9 mouse cellular contexts compared by ENCODE assay signal in genomic region chr2:166108326-166108725, GRCm38 (mm10). TPM values are rescaled to one million over a fixed set of nuclear protein-coding genes. Genes with fewer than 3 reads are reported as not detected.
DNase-seq lines count a peak whose midpoint lies in the region; ATAC-seq and TF ChIP-seq lines count a peak whose summit lies in the region.
"Had no signal": no experiment of that assay in that cellular context is flagged by ENCODE, and none has a peak within 500 bp of the region (broad histone marks: within the 10 kb centered on the region; RNA-seq: fewer than 3 reads in every experiment).

No protein-coding gene starts in this region.

- no peak for TF ChIP-seq POLR2A in CH12.LX (IDR thresholded peaks at IDR 0.05; ENCODE audit: low read depth, low read length)

- peaks cover 15% of the 10 kb centered on the region for H3K27me3 ChIP-seq in CH12.LX (replicated peaks)
- no peaks in the 10 kb centered on the region for H3K27me3 ChIP-seq in heart, embryonic 13.5 days (replicated peaks)
- H3K27me3 ChIP-seq in lung, embryonic 16.5 days (ENCODE audit: control insufficient read depth, insufficient read depth, low read depth, low read length) = no peaks in the 10 kb centered on the region

- H3K79me2 ChIP-seq in CH12.LX (replicated peaks; ENCODE audit: control insufficient read depth, extremely low read depth, insufficient read depth, poor library complexity, severe bottlenecking) = no peaks in the 10 kb centered on the region

- 26% methylated on average over 4 of the region's 4 CpGs for WGBS in heart, embryonic 13.5 days
- 25% methylated on average over 4 of the region's 4 CpGs for WGBS in lung, embryonic 16.5 days

- H3K4me3 ChIP-seq in CH12.LX (replicated peaks in 1 of 3; ENCODE audit: low read depth in 2 of 3, low read length in 2 of 3, poor library complexity in 1 of 3) = no peak overlapping the region
- H3K4me3 ChIP-seq in heart, embryonic 13.5 days = no peak overlapping the region
- no peak overlapping the region for H3K4me3 ChIP-seq in lung, embryonic 16.5 days (ENCODE audit: low read length)
- H3K4me3 ChIP-seq: megakaryocyte, embryonic 14.5 days had no signal

- no peak overlapping the region for H3K4me2 ChIP-seq in CH12.LX (ENCODE audit: insufficient read depth, low read depth, poor library complexity, severe bottlenecking)
- no peak overlapping the region for H3K4me2 ChIP-seq in heart, embryonic 13.5 days
- no peak overlapping the region for H3K4me2 ChIP-seq in lung, embryonic 16.5 days (ENCODE audit: low read depth, low read length)

- H3K9ac ChIP-seq in CH12.LX (ENCODE audit: insufficient read depth, low read depth) = no peak overlapping the region
- peak overlapping the region; percentile 19; the same call in 1 of the 2 replicates for H3K9ac ChIP-seq in heart, embryonic 13.5 days
- no peak overlapping the region for H3K9ac ChIP-seq in lung, embryonic 16.5 days (ENCODE audit: low read length)

- H3K36me3 ChIP-seq in CH12.LX (replicated peaks in 1 of 2; ENCODE audit: control insufficient read depth in 1 of 2, insufficient read depth in 1 of 2, low read length in 1 of 2) = no peaks in the 10 kb centered on the region
- peaks cover 30% of the 10 kb centered on the region for H3K36me3 ChIP-seq in heart, embryonic 13.5 days
- no peaks in the 10 kb centered on the region for H3K36me3 ChIP-seq in lung, embryonic 16.5 days (ENCODE audit: control insufficient read depth, insufficient read depth, low read length)

- H3K27ac ChIP-seq in CH12.LX (ENCODE audit: insufficient read depth, low read depth) = no peak overlapping the region
- peak overlapping the region; percentile 50; the same call in 1 of the 2 replicates for H3K27ac ChIP-seq in heart, embryonic 13.5 days (replicated peaks)
- H3K27ac ChIP-seq in lung, embryonic 16.5 days (ENCODE audit: low read length) = no peak overlapping the region

- no peaks in the 10 kb centered on the region for H3K9me3 ChIP-seq in CH12.LX (replicated peaks; ENCODE audit: low read length)
- H3K9me3 ChIP-seq in heart, embryonic 13.5 days = no peaks in the 10 kb centered on the region
- no peaks in the 10 kb centered on the region for H3K9me3 ChIP-seq in lung, embryonic 16.5 days (ENCODE audit: control insufficient read depth, low read length)
- H3K9me3 ChIP-seq: megakaryocyte, embryonic 14.5 days had no signal

- DNase-seq in CH12.LX (ENCODE audit: extremely low read depth) = peak; percentile 72
- peak; percentile 73 for DNase-seq in adrenal gland, adult 8-10 months
- DNase-seq in embryo, embryonic 9.5 days (ENCODE audit: extremely low spot score) = peak; percentile 82
- DNase-seq in layer of hippocampus, adult 18-20 months (ENCODE audit: low spot score in 2 of 2) = peak; percentile 74 to 93
- DNase-seq in right cerebral cortex, postnatal 36 days (ENCODE audit: low spot score in 2 of 2) = peak; percentile 67 to 80

- peak; percentile 84 for TF ChIP-seq RAD21 in CH12.LX (IDR thresholded peaks at IDR 0.05; ENCODE audit: low read depth, low read length)

- peaks cover 0 to 6% of the 10 kb centered on the region in 2 experiments; a peak in 2 of 4 replicates for H3K4me1 ChIP-seq in CH12.LX (ENCODE audit: control insufficient read depth in 1 of 2, insufficient read depth in 2 of 2)
- H3K4me1 ChIP-seq in heart, embryonic 13.5 days = peaks cover 51% of the 10 kb centered on the region
- no peaks in the 10 kb centered on the region for H3K4me1 ChIP-seq in lung, embryonic 16.5 days (replicated peaks; ENCODE audit: control insufficient read depth, insufficient read depth, low read length)
- H3K4me1 ChIP-seq: megakaryocyte, embryonic 14.5 days had no signal

- ATAC-seq in heart, embryonic 13.5 days (ENCODE audit: extremely low read depth, insufficient number of reproducible peaks, low FRiP score, low TSS enrichment) = no peak
- peak; percentile 43; the same call in 1 of the 2 replicates for ATAC-seq in lung, embryonic 16.5 days (ENCODE audit: low read depth)
- ATAC-seq in erythroblast, adult 5-6 weeks (replicated peaks; ENCODE audit: low FRiP score, poor library complexity, severe bottlenecking) = no peak

- dilution Hi-C loops in CH12.LX (cut with MboI; ENCODE audit: extremely low pct_ligation_motif_present, extremely low pct_unique_long_range_greater_than_20kb, low sequenced_read_pairs) = no loop called here

- peak; percentile 78 to 81 for TF ChIP-seq CTCF in CH12.LX (conservative IDR thresholded peaks at IDR 0.05 in 1 of 2, IDR thresholded peaks at IDR 0.05 in 1 of 2; ENCODE audit: low read depth in 2 of 2, low read length in 2 of 2)

- in situ Hi-C loops in CH12.LX (cut with MboI; ENCODE audit: low pct_ligation_motif_present, low pct_unique_long_range_greater_than_20kb, low sequenced_read_pairs) = no loop called here

- no peak for TF ChIP-seq EP300 in CH12.LX (IDR thresholded peaks at IDR 0.05; ENCODE audit: low read length)

TF ChIP-seq in CH12.LX, 34 proteins besides CTCF, POLR2A, EP300 and RAD21:
- TF ChIP-seq SMC3 (IDR thresholded peaks at IDR 0.05; ENCODE audit: low read depth, low read length) (peak; percentile 66), CHD1 (IDR thresholded peaks at IDR 0.05; ENCODE audit: low read depth, low read length) (no peak)

RNA-seq across cellular contexts. Expression of gene Sulf2, which starts 47.1 kb away (rescaled TPM):
- not detected in 2 replicates for total RNA-seq in CH12.LX (2012; rRNA removed)
- total RNA-seq in CH12.LX (2014; rRNA removed) = not detected in 2 replicates
- polyA plus RNA-seq in CH12.LX (2012; ENCODE audit: insufficient read length, low read depth) = not detected in 2 replicates
- 100 to 1,000 TPM in 2 of 4 experiments, 10 to 100 TPM in 2; 44.6 to 150 (median 89.6) TPM for total RNA-seq in adrenal gland, adult 8-10 months (2022)
- 87.6 and 91.3 TPM in 2 replicates for polyA plus RNA-seq in heart, embryonic 13.5 days (2015; fragmentation: Nextera tagmentation; extraction: Ambion mirVana)
- total RNA-seq in layer of hippocampus, adult 18-20 months (2021) = 100 to 1,000 TPM in 1 of 2 experiments, 10 to 100 TPM in 1; 98.6 to 111 TPM
- polyA plus RNA-seq in lung, embryonic 16.5 days (2015; fragmentation: Nextera tagmentation; extraction: Ambion mirVana) = 23.8 and 28.2 TPM in 2 replicates
- total RNA-seq in erythroblast, adult 5-6 weeks (2015; ENCODE audit: low replicate concordance) = 2.5 and 5.4 TPM in 2 replicates
- total RNA-seq in erythroblast, adult 5-6 weeks (2017; ENCODE audit: low replicate concordance) = 1.1 and 6.0 TPM in 2 replicates

Comparison
In these comparisons a context has a peak if more than half of its experiments do, and no peak if none do; other contexts are left out.
1. RNA of gene Sulf2, which starts 47.1 kb away (total RNA-seq): 44.6 to 150 TPM in adrenal gland, adult 8-10 months and 98.6 to 111 TPM in layer of hippocampus, adult 18-20 months; 1.1 to 6.0 TPM in erythroblast, adult 5-6 weeks and not detected in CH12.LX; every median in the first group is over 4 times any median in the second.
2. Peak in every context shown above with its lines, with median percentiles within 50 percentile points of each other: DNase-seq.